Mouse (Mus musculus) limb, embryonic 15.5 days (tissue): ENCODE results near the gene Pfdn4. TPM values are rescaled to one million over a fixed set of nuclear protein-coding genes. Genes with fewer than 3 reads are reported as not detected.

Experiments
- ATAC-seq: fragments of 200-750 bp; cut with Nextera tagmentation; 2 replicates; pipeline ENCODE4 v1.8.0; 2017; ENCODE audit warnings: low read depth, moderate TSS enrichment; ENCODE audit not compliant: insufficient number of reproducible peaks, low FRiP score, low TSS enrichment
- H3K27ac ChIP-seq: fragments of 300-500 bp; sonication (generic); 2 replicates; pipeline ENCODE4 v1.5.1; 2015; ENCODE audit warnings: moderate library complexity, mild to moderate bottlenecking, inconsistent platforms
- H3K27me3 ChIP-seq: fragments of 300-500 bp; sonication (generic); 2 replicates; pipeline ENCODE4 v1.6.1; 2015; ENCODE audit warnings: inconsistent platforms
- H3K36me3 ChIP-seq: fragments of 300-500 bp; sonication (generic); 2 replicates; pipeline ENCODE4 v1.6.1; 2015; ENCODE audit warnings: inconsistent platforms
- H3K4me1 ChIP-seq: fragments of 300-500 bp; sonication (generic); 2 replicates; pipeline ENCODE4 v1.6.1; 2015; ENCODE audit warnings: inconsistent platforms
- H3K4me2 ChIP-seq: fragments of 300-500 bp; sonication (generic); 2 replicates; pipeline ENCODE4 v1.6.1; 2015; ENCODE audit warnings: mild to moderate bottlenecking, inconsistent platforms
- H3K4me3 ChIP-seq: fragments of 300-500 bp; sonication (generic); 2 replicates; pipeline ENCODE4 v1.5.1; 2015; ENCODE audit warnings: mild to moderate bottlenecking, inconsistent platforms
- H3K9ac ChIP-seq: fragments of 300-500 bp; sonication (generic); 2 replicates; pipeline ENCODE4 v1.6.1; 2015; ENCODE audit warnings: inconsistent platforms
- H3K9me3 ChIP-seq: fragments of 300-500 bp; sonication (generic); 2 replicates; pipeline ENCODE4 v1.6.1; 2016; ENCODE audit warnings: inconsistent platforms
- WGBS: fragments of 180-500 bp; shearing (Covaris S2); methylation state at CpG from one replicate; pipeline ENCODE4 v1.1.7; 2015; 5-methylcytosine and 5-hydroxymethylcytosine counted together
- polyA plus RNA-seq: library from polyadenylated mRNA; unstranded; fragments of >200 nt; fragmentation: Nextera tagmentation; extraction: Ambion mirVana; gene quantifications from 2 replicates; pipeline ENCODE4 v1.2.1, GENCODE M21; 2015

The Pfdn4 gene
- polyA plus RNA-seq, 1 experiment from 2014 or later, result 63.5 TPM

DNA sequence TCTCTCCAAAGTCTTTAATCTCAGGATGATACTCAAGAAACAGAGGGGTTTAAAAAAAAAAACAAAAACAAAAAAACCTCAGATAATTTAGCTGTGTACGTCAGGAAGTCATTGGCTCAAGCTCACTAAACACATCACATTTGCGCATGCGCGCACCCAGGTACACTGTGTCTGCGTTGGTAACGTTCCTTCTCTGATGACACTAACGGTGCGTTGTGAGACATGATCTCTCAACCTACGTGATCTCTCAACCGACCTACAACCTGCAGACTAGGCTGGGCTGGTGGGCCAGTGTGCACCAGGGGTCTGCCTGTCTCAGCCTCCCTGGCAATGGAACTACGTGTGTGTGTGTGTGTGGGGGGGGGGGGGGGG is 38.6 kb downstream of the Pfdn4 start:
- Histone ChIP-seq H3K4me1 (no peaks in the 10 kb centered on the region), H3K9me3 (no peaks in the 10 kb centered on the region), H3K9ac (no peak overlapping the region), H3K27ac (no peak overlapping the region), H3K36me3 (no peaks in the 10 kb centered on the region), H3K27me3 (0 out of 2 replicates have a peak, but pooled peaks cover 2% of the 10 kb centered on the region), H3K4me2 (no peak overlapping the region), H3K4me3 (no peak overlapping the region)
- WGBS, result 90% methylated on average over 10 of the region's 11 CpGs
- ATAC-seq, result no peak

DNA sequence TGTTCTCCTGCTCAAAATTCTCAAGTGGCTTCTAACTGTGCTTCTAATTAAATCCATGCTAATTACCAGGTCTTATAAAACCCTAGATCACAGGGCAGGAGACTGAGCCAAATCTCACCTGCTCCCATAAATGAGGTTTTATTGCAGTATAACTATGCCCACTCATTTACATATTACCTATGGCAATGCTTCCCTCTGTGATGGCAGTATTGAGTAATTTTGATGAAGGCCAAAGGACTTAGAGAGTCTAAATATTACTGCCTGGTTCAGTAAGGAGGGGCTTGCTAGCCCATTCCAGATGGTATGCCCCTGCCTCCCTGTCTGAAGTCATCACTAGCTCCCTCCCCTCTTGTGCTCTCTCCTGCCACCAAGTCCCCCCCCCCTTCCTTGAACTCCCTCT is 39.6 kb downstream of the Pfdn4 start:
- no peak for ATAC-seq
- no peak overlapping the region for H3K4me2 ChIP-seq
- no peaks in the 10 kb centered on the region for H3K4me1 ChIP-seq
- H3K27ac ChIP-seq, result no peak overlapping the region
- H3K9me3 ChIP-seq, result no peaks in the 10 kb centered on the region
- no peak overlapping the region for H3K4me3 ChIP-seq
- H3K9ac ChIP-seq, result no peak overlapping the region
- no peaks in the 10 kb centered on the region for H3K36me3 ChIP-seq
- no peaks in the 10 kb centered on the region for H3K27me3 ChIP-seq

- peaks cover 3% of the 10 kb centered on the region; the same call in 1 of the 2 replicates for H3K4me1 ChIP-seq
- no peak overlapping the region for H3K27ac ChIP-seq
- H3K9ac ChIP-seq, result no peak overlapping the region
- no peak overlapping the region for H3K4me2 ChIP-seq
- H3K27me3 ChIP-seq, result no peaks in the 10 kb centered on the region
- no peak for ATAC-seq
- no peak overlapping the region for H3K4me3 ChIP-seq
- no peaks in the 10 kb centered on the region for H3K36me3 ChIP-seq
- H3K9me3 ChIP-seq, result no peaks in the 10 kb centered on the region
- WGBS, result 82% methylated on average over 9 of the region's 9 CpGs
Observed at GRCm38 (mm10) chr2:170539211-170539610, 43.0 kb downstream of the Pfdn4 start.

GRCm38 (mm10) chr2:170543625-170544024 is 47.4 kb downstream of the Pfdn4 start:
- no peak overlapping the region for H3K4me2 ChIP-seq
- no peak for ATAC-seq

DNA sequence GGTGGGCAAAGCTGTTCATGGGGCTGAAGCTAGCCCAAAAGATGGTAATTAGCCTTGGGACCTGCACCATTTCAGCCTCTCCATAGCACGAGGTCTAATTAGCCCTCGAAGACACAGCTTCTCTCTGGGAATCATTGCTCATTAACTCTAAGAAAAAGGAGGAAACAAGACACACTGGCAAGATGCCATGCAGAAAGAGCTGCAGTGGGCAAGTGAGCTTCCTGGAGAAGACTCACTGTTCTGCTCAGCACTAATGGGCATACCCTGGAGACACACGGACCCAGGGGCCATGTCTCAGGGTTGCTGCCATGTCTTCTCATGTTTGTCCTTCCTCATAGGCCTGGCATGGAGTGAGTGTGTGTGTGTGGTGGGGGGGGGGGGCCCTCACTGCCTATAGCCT is 47.9 kb downstream of the Pfdn4 start:
- ATAC-seq, result no peak
- peaks cover 15% of the 10 kb centered on the region; the same call in 1 of the 2 replicates for H3K4me1 ChIP-seq
- WGBS, result 46% methylated on average over 3 of the region's 3 CpGs
- no peak overlapping the region for H3K9ac ChIP-seq
- no peaks in the 10 kb centered on the region for H3K27me3 ChIP-seq
- no peaks in the 10 kb centered on the region for H3K9me3 ChIP-seq
- no peak overlapping the region for H3K27ac ChIP-seq
- H3K36me3 ChIP-seq, result no peaks in the 10 kb centered on the region
- H3K4me2 ChIP-seq, result no peak overlapping the region
- no peak overlapping the region for H3K4me3 ChIP-seq

More at GRCm38 (mm10) chr2:170543625-170544024, 47.4 kb downstream of the Pfdn4 start:
- no peak overlapping the region for H3K4me3 ChIP-seq
- no peaks in the 10 kb centered on the region for H3K27me3 ChIP-seq
- H3K9ac ChIP-seq, result no peak overlapping the region
- H3K9me3 ChIP-seq, result no peaks in the 10 kb centered on the region
- H3K36me3 ChIP-seq, result no peaks in the 10 kb centered on the region
- no peak overlapping the region for H3K27ac ChIP-seq
- peaks cover 14% of the 10 kb centered on the region; the same call in 1 of the 2 replicates for H3K4me1 ChIP-seq
- WGBS, result 63% methylated on average over 5 of the region's 5 CpGs

DNA sequence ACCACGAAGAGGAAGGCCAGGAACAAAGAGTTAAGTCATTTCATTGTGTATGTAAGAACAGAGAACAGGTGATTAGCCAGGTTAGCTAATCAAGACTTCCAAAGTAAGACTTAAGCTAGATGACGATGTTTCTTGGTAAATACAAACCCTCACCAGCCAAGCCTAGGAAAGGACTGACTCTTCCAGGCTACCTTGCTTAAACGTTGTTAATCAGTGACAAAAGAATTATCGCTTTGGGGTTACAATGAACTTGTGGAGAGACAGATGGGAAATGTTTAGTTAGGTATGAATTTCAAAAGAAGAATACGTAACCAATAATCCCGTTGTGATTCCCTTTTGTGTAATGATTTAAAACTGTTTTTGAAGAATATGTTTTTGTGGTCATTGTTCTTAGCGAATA is 48.7 kb downstream of the Pfdn4 start:
- H3K4me3 ChIP-seq, result no peak overlapping the region
- 82% methylated on average over 7 of the region's 7 CpGs for WGBS
- H3K27ac ChIP-seq, result no peak overlapping the region
- H3K4me1 ChIP-seq, result peaks cover 22% of the 10 kb centered on the region
- no peak for ATAC-seq
- H3K36me3 ChIP-seq, result no peaks in the 10 kb centered on the region
- no peak overlapping the region for H3K9ac ChIP-seq
- H3K4me2 ChIP-seq, result no peak overlapping the region
- no peaks in the 10 kb centered on the region for H3K9me3 ChIP-seq
- H3K27me3 ChIP-seq, result no peaks in the 10 kb centered on the region

GRCm38 (mm10) chr2:170545745-170546144 is 49.5 kb downstream of the Pfdn4 start:
- no peak overlapping the region for H3K4me3 ChIP-seq
- no peaks in the 10 kb centered on the region for H3K9me3 ChIP-seq
- no peak overlapping the region for H3K27ac ChIP-seq
- 45% methylated on average over 4 of the region's 4 CpGs for WGBS
- no peaks in the 10 kb centered on the region for H3K27me3 ChIP-seq
- H3K4me2 ChIP-seq, result no peak overlapping the region
- H3K36me3 ChIP-seq, result no peaks in the 10 kb centered on the region
- peaks cover 27% of the 10 kb centered on the region for H3K4me1 ChIP-seq
- no peak overlapping the region for H3K9ac ChIP-seq
- ATAC-seq, result no peak

GRCm38 (mm10) chr2:170547526-170547925 is 51.3 kb downstream of the Pfdn4 start:
- H3K27ac ChIP-seq, result no peak overlapping the region
- no peak overlapping the region for H3K4me3 ChIP-seq
- no peak overlapping the region for H3K4me2 ChIP-seq
- H3K9me3 ChIP-seq, result no peaks in the 10 kb centered on the region
- H3K27me3 ChIP-seq, result no peaks in the 10 kb centered on the region
- H3K36me3 ChIP-seq, result no peaks in the 10 kb centered on the region
- WGBS, result 34% methylated on average over 6 of the region's 6 CpGs
- ATAC-seq, result no peak
- peaks cover 42% of the 10 kb centered on the region for H3K4me1 ChIP-seq
- H3K9ac ChIP-seq, result no peak overlapping the region

DNA sequence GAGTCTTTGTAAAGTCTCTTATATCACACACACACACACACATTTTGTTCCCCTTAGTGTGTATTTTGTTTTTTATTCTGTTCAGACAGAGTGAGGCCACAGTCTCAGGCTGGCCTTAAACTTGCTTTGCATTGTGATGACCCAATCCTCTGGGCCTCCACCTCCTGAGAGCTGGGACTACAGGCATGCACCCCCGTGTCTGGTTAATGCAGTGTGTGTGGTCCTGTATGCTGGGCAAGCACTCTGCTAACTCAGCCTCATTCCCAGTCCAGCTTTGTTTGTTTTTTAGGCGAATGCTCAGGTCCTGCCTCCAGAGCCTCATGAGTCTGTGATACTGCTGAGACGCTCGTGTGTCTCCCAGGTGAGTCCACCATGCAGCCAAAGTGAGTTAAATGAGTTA is 51.8 kb downstream of the Pfdn4 start:
- H3K4me2 ChIP-seq, result no peak overlapping the region
- 30% methylated on average over 4 of the region's 4 CpGs for WGBS
- no peaks in the 10 kb centered on the region for H3K27me3 ChIP-seq
- H3K27ac ChIP-seq, result no peak overlapping the region
- H3K36me3 ChIP-seq, result no peaks in the 10 kb centered on the region
- peaks cover 42% of the 10 kb centered on the region for H3K4me1 ChIP-seq
- H3K4me3 ChIP-seq, result no peak overlapping the region
- ATAC-seq, result no peak
- H3K9ac ChIP-seq, result no peak overlapping the region
- H3K9me3 ChIP-seq, result no peaks in the 10 kb centered on the region

- no peaks in the 10 kb centered on the region for H3K9me3 ChIP-seq
- H3K4me2 ChIP-seq, result no peak overlapping the region
- no peak overlapping the region for H3K4me3 ChIP-seq
- 56% methylated on average over 2 of the region's 2 CpGs for WGBS
- no peaks in the 10 kb centered on the region for H3K27me3 ChIP-seq
- no peak overlapping the region for H3K9ac ChIP-seq
- H3K27ac ChIP-seq, result no peak overlapping the region
- no peaks in the 10 kb centered on the region for H3K36me3 ChIP-seq
- ATAC-seq, result no peak
- peaks cover 40% of the 10 kb centered on the region for H3K4me1 ChIP-seq
Observed at GRCm38 (mm10) chr2:170549146-170549545, 52.9 kb downstream of the Pfdn4 start.

GRCm38 (mm10) chr2:170550240-170550639 is 54.0 kb downstream of the Pfdn4 start:
- peak overlapping the region; percentile 73 for H3K27ac ChIP-seq
- ATAC-seq, result peak; percentile 54; the same call in 1 of the 2 replicates
- no peaks in the 10 kb centered on the region for H3K9me3 ChIP-seq
- peaks cover 37% of the 10 kb centered on the region for H3K4me1 ChIP-seq
- no peak overlapping the region for H3K4me3 ChIP-seq
- H3K9ac ChIP-seq, result no peak overlapping the region
- H3K36me3 ChIP-seq, result no peaks in the 10 kb centered on the region
- H3K4me2 ChIP-seq, result 0 out of 2 replicates have a peak overlapping the region, but pooled peaks have one; percentile 19
- H3K27me3 ChIP-seq, result no peaks in the 10 kb centered on the region
- 7% methylated on average over 5 of the region's 5 CpGs for WGBS

DNA sequence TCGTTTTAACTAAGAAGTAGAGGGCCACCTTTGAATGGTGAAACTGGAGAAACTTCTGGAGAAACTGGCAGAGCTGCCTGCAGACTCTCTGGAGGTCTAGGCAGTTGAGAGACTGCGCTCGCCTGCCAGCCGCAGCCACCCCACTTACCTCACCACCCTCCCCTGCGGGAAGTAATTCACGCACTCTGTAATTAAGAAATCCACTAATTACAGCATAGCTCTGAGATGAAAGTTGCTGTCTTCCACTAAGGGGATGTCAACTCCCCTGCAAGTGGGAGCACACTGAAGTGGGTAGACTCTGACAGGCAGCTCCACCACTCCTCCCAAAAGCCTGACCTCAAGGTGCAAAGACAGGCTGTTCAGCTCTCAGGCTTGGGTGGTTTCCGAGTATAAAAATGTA is 55.9 kb downstream of the Pfdn4 start:
- 34% methylated on average over 7 of the region's 7 CpGs for WGBS
- Histone ChIP-seq H3K4me1 (peaks cover 37% of the 10 kb centered on the region), H3K27ac (no peak overlapping the region; the same call in 1 of the 2 replicates), H3K27me3 (no peaks in the 10 kb centered on the region), H3K4me2 (no peak overlapping the region), H3K9me3 (no peaks in the 10 kb centered on the region), H3K36me3 (no peaks in the 10 kb centered on the region), H3K4me3 (no peak overlapping the region), H3K9ac (no peak overlapping the region)
- no peak for ATAC-seq
